Mouse (Mus musculus) Patski (cell line): ENCODE measurements around the gene Naa50. TPM values are rescaled to one million over a fixed set of nuclear protein-coding genes. Genes with fewer than 3 reads are reported as not detected.

Source experiments
- ATAC-seq: fragments of 100-300 bp; one replicate; pipeline ENCODE4 v1.8.0; 2021
- CTCF ChIA-PET: fragments of 350-600 bp; sonication (Branson Sonifier 250); formaldehyde crosslinking; loops from one replicate; lab custom pipeline; 2022; ENCODE audit warnings: inconsistent platforms; lab: Charles Lee
- POLR2A ChIA-PET: fragments of 350-600 bp; sonication (Branson Sonifier 250); formaldehyde crosslinking; loops from one replicate; lab custom pipeline; 2022; ENCODE audit warnings: antibody characterized with exemption, inconsistent platforms; lab: Charles Lee
- DNase-seq: peaks from one replicate; pipeline ENCODE4 v3.0.0-alpha.2; 2011; ENCODE audit warnings: low read depth, low spot score
- H3K27me3 ChIP-seq: fragments of 371-371 bp; one replicate; pipeline ENCODE4 v1.5.1; 2021
- CTCF ChIP-seq: fragments of 100-300 bp; IDR thresholded peaks from one replicate; pipeline ENCODE4 v1.5.1; 2021
- in situ Hi-C: fragments of 300-500 bp; cut with MboI; formaldehyde crosslinking; loops from 3 replicates; pipeline ENCODE4 v1.11.1; 2018; ENCODE audit warnings: low pct_unique_long_range_greater_than_20kb, mixed read lengths
- polyA plus RNA-seq: library from polyadenylated mRNA; unstranded; gene quantifications from one replicate; pipeline ENCODE4 v1.2.3, GENCODE M21; 2021

The Naa50 gene
- polyA plus RNA-seq, 1 experiment from 2014 or later: 73.3 TPM

GRCm38 (mm10) chr16:44172297-44173154 is 32.9 kb downstream of the Naa50 start:
- no peaks in the 10 kb centered on the region for H3K27me3 ChIP-seq
- peak; percentile 60 for TF ChIP-seq CTCF
- in situ Hi-C loops: no loop called here
- DNase-seq (peak; percentile 84), ATAC-seq (peak; percentile 100)
- ChIA-PET POLR2A (interaction anchor here (0.7 to 1.4 kb wide), 4 partner anchors 33 to 47 kb away, joined by 3 to 6 read pairs (median 3); partner anchors contain the start of genes Atp6v1a and Naa50), CTCF (interaction anchor here (0.8 to 1.9 kb wide), 9 partner anchors 10 to 484 kb away, joined by 3 to 9 read pairs (median 4); no protein-coding TSS in a partner anchor)

GRCm38 (mm10) chr16:44173155-44173941 is 33.7 kb downstream of the Naa50 start, which contains the start of gene Usf3:
TSS of gene Usf3 (plus strand) at chr16:44173246.
- CTCF ChIA-PET: interaction anchor here (0.9 to 1.9 kb wide), 8 partner anchors 10 to 484 kb away, joined by 3 to 9 read pairs (median 4); no protein-coding TSS in a partner anchor
- DNase-seq (no peak), ATAC-seq (peak; percentile 37)
- in situ Hi-C loops: no loop called here
- POLR2A ChIA-PET: interaction anchor here (0.7 to 1.4 kb wide), 4 partner anchors 34 to 41 kb away, joined by 3 to 6 read pairs (median 4); partner anchors contain the start of genes Atp6v1a and Naa50
- no peaks in the 10 kb centered on the region for H3K27me3 ChIP-seq
- no peak for TF ChIP-seq CTCF

GRCm38 (mm10) chr16:44173966-44174530 is 34.4 kb downstream of the Naa50 start:
- no peak for DNase-seq
- ChIA-PET POLR2A (interaction anchor here (1.0 kb wide), 1 partner anchor 41 kb away, joined by 4 read pairs; no protein-coding TSS in a partner anchor), CTCF (interaction anchor here (1.9 kb wide), 1 partner anchor 35 kb away, joined by 4 read pairs; no protein-coding TSS in a partner anchor)
- peak; percentile 0 for ATAC-seq
- no peaks in the 10 kb centered on the region for H3K27me3 ChIP-seq
- in situ Hi-C loops: no loop called here
- no peak for TF ChIP-seq CTCF

GRCm38 (mm10) chr16:44175001-44175400 is 35.4 kb downstream of the Naa50 start:
- TF ChIP-seq CTCF: no peak
- ChIA-PET CTCF (no interaction called here), POLR2A (interaction anchor here (0.6 kb wide), 1 partner anchor 1968 kb away, joined by 3 read pairs; no protein-coding TSS in a partner anchor)
- in situ Hi-C loops: loop anchor here (5.0 kb wide), 1 partner anchor 37 kb away; no protein-coding TSS in a partner anchor
- no peaks in the 10 kb centered on the region for H3K27me3 ChIP-seq
- DNase-seq (no peak), ATAC-seq (no peak)

- POLR2A ChIA-PET: no interaction called here
- ATAC-seq (no peak), DNase-seq (no peak)
- in situ Hi-C loops: loop anchor here (5.0 kb wide), 1 partner anchor 36 kb away; no protein-coding TSS in a partner anchor
- TF ChIP-seq CTCF: no peak
- CTCF ChIA-PET: interaction anchor here (1.0 to 1.6 kb wide), 2 partner anchors 11 to 35 kb away, joined by 3 read pairs; no protein-coding TSS in a partner anchor
- H3K27me3 ChIP-seq: no peaks in the 10 kb centered on the region
These were observed 36.9 kb downstream of the Naa50 start for GRCm38 (mm10) chr16:44176511-44176910.

- no peak for DNase-seq
- in situ Hi-C loops: loop anchor here (5.0 kb wide), 1 partner anchor 34 kb away; no protein-coding TSS in a partner anchor
- ATAC-seq: no peak
- no peak for TF ChIP-seq CTCF
- ChIA-PET CTCF (interaction anchor here (0.9 to 1.3 kb wide), 3 partner anchors 14 to 29 kb away, joined by 3 read pairs; no protein-coding TSS in a partner anchor), POLR2A (no interaction called here)
- H3K27me3 ChIP-seq: no peaks in the 10 kb centered on the region
These were observed 38.9 kb downstream of the Naa50 start for GRCm38 (mm10) chr16:44178555-44178954.

- no peak for DNase-seq
- TF ChIP-seq CTCF: no peak
- in situ Hi-C loops: no loop called here
- POLR2A ChIA-PET: no interaction called here
- CTCF ChIA-PET: interaction anchor here (1.1 to 1.6 kb wide), 3 partner anchors 11 to 46 kb away, joined by 3 to 4 read pairs (median 3); no protein-coding TSS in a partner anchor
- ATAC-seq: no peak
- H3K27me3 ChIP-seq: no peaks in the 10 kb centered on the region
These were observed 43.0 kb downstream of the Naa50 start for GRCm38 (mm10) chr16:44182597-44182996.

GRCm38 (mm10) chr16:44184769-44185168 is 45.1 kb downstream of the Naa50 start:
- no peak for TF ChIP-seq CTCF
- ATAC-seq (no peak), DNase-seq (no peak)
- CTCF ChIA-PET: interaction anchor here (2.1 kb wide), 1 partner anchor 11 kb away, joined by 4 read pairs; no protein-coding TSS in a partner anchor
- POLR2A ChIA-PET: no interaction called here
- in situ Hi-C loops: no loop called here
- H3K27me3 ChIP-seq: no peaks in the 10 kb centered on the region

- ATAC-seq: no peak
- ChIA-PET CTCF (interaction anchor here (0.7 to 0.9 kb wide), 2 partner anchors 11 to 88 kb away, joined by 3 read pairs; no protein-coding TSS in a partner anchor), POLR2A (interaction anchor here (0.7 kb wide), 1 partner anchor 485 kb away, joined by 5 read pairs; no protein-coding TSS in a partner anchor)
- H3K27me3 ChIP-seq: no peaks in the 10 kb centered on the region
- in situ Hi-C loops: no loop called here
- TF ChIP-seq CTCF: no peak
- DNase-seq: no peak
These were observed 47.5 kb downstream of the Naa50 start for GRCm38 (mm10) chr16:44187172-44187571.
